Mouse (Mus musculus): ENCODE measurements around the gene Zfp819. TPM values are rescaled to one million over a fixed set of nuclear protein-coding genes. Genes with fewer than 3 reads are reported as not detected.

The Zfp819 gene
- 0.13 and 0.19 TPM in 2 replicates for polyA plus RNA-seq (2021; fragmentation: Nextera tagmentation)
- long read RNA-seq, experiment 1, result 0 reads
- long read RNA-seq, experiment 2, result 0 reads

GRCm38 (mm10) chr7:43606896-43607742 is at the start of gene Zfp819:
Gene Zfp819, plus strand, starts transcription at chr7:43607169.

DNA sequence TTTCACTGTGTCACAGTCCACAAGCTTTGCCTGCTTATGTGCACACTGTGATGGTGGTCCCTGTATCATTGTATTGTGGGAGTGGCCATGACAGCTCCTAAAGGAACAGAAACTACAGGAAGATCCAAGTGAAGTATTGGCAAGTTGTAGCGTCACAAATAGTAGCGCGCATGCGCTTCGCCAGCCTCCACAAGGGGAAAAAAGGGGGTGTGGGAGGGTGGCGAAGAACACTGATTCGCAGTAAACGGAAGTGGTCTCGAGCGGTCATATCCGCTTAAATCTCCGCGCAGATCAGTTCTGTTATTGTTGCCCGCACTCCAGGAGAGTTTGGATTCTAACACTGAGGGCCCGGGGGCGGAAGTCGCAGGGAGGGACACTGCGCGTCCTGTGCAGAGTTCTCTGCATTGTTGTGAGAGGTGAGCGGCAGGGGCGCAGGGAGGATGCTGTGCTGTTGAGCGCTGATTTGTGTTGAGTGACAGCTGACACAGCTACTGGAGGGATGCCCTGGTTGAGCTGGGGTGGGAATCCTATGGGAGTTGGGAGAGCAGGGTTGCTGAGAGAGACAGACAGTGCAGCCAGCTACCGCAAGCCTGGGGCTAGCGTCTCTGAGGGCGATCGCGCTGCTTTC is 44.8 kb upstream of the Zfp819 start, which contains the start of gene Zfp658:
TSS of gene Zfp658 (plus strand) at position 251 of the 628 bp plus-strand sequence.

DNA sequence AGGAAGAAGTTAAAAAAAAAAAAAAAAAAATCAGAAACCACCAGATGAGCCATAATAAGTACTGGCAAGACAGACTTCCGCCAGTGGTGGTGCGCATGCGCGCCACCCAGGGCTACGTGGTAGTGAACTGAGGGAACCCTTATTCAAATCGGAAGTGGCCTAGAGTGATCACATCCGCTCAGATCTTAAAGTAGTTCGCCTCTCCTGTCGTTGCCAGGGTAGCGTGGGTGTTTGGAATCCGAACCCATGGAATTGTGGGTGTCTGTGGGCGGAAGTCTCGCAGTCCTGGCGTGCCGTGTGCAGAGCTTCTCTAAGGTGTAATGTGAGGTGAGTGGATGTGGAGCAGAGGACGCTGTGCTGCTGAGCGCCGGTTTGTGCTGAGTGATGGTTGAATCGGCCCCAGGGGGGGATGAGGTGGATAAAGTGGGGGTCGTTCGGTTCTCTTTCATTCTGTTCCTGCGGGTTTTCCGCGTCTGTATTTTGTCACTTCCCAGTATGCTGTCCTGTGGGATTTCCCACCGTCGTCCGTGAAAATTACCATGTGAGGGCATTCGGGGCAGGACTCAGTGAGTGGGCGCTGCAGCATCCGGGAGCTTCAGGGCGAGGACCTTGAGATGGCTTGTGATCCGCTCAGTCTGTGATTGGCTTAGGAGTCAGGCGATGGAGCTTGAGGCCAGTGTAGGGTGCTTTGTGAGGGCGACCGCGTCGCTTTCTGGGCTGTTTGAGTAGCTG is 27.4 kb upstream of the Zfp819 start, which contains the start of gene Zfp719:
TSS of gene Zfp719 (plus strand) at position 171 of the 732 bp plus-strand sequence.

GRCm38 (mm10) chr7:43634500-43634899 is 27.5 kb downstream of the Zfp819 start, which contains the start of gene Ceacam18:
Gene Ceacam18, plus strand, starts transcription at chr7:43634707.

GRCm38 (mm10) chr7:43660002-43660401 is 53.0 kb downstream of the Zfp819 start, which contains the start of gene Siglece:
Gene Siglece, minus strand, starts transcription at chr7:43660161.

Other genes starting within 250 kb of the Zfp819 start
- gene Siglecg, start 199.0 kb upstream of the Zfp819 start, polyA plus RNA-seq (2021; fragmentation: Nextera tagmentation), result 0.05 TPM in 1 of 2 replicates, not detected in the other
- gene Lim2, start 179.5 kb upstream of the Zfp819 start, polyA plus RNA-seq (2021; fragmentation: Nextera tagmentation), result not detected in 2 replicates
- 0.92 TPM in 1 of 2 replicates, not detected in the other for gene Nkg7, start 170.1 kb upstream of the Zfp819 start, polyA plus RNA-seq (2021; fragmentation: Nextera tagmentation)
- gene Cldnd2, start 166.4 kb upstream of the Zfp819 start, polyA plus RNA-seq (2021; fragmentation: Nextera tagmentation), result not detected in 2 replicates
- 219 and 291 TPM in 2 replicates for gene Etfb, start 163.1 kb upstream of the Zfp819 start, polyA plus RNA-seq (2021; fragmentation: Nextera tagmentation)
- gene Gm45233, start 163.0 kb upstream of the Zfp819 start, polyA plus RNA-seq (2021; fragmentation: Nextera tagmentation), result 0.33 and 0.38 TPM in 2 replicates
- 1.4 and 1.5 TPM in 2 replicates for gene Vsig10l, start 144.0 kb upstream of the Zfp819 start, polyA plus RNA-seq (2021; fragmentation: Nextera tagmentation)
- 1.6 TPM in 2 replicates for gene Iglon5, start 117.1 kb upstream of the Zfp819 start, polyA plus RNA-seq (2021; fragmentation: Nextera tagmentation)
- gene 4931406B18Rik, start 101.2 kb upstream of the Zfp819 start, polyA plus RNA-seq (2021; fragmentation: Nextera tagmentation), result not detected in 2 replicates
- gene Cd33, start 62.7 kb upstream of the Zfp819 start, polyA plus RNA-seq (2021; fragmentation: Nextera tagmentation), result 4.6 and 7.2 TPM in 2 replicates
- gene Zfp658, start 44.9 kb upstream of the Zfp819 start, polyA plus RNA-seq (2021; fragmentation: Nextera tagmentation), result 1.4 and 1.5 TPM in 2 replicates
- gene Zfp719, start 27.6 kb upstream of the Zfp819 start, polyA plus RNA-seq (2021; fragmentation: Nextera tagmentation), result 6.2 and 7.4 TPM in 2 replicates
- gene Ceacam18, start 27.5 kb downstream of the Zfp819 start, polyA plus RNA-seq (2021; fragmentation: Nextera tagmentation), result 0.09 TPM in 1 of 2 replicates, not detected in the other
- gene Siglece, start 53.0 kb downstream of the Zfp819 start, polyA plus RNA-seq (2021; fragmentation: Nextera tagmentation), result 0.36 and 0.55 TPM in 2 replicates
- gene Ctu1, start 64.8 kb downstream of the Zfp819 start, polyA plus RNA-seq (2021; fragmentation: Nextera tagmentation), result 7.8 and 8.8 TPM in 2 replicates
- gene Klk14, start 83.2 kb downstream of the Zfp819 start, polyA plus RNA-seq (2021; fragmentation: Nextera tagmentation), result not detected in 2 replicates
- not detected in 2 replicates for gene Klk13, start 105.4 kb downstream of the Zfp819 start, polyA plus RNA-seq (2021; fragmentation: Nextera tagmentation)
- not detected in 2 replicates for gene Klk12, start 161.7 kb downstream of the Zfp819 start, polyA plus RNA-seq (2021; fragmentation: Nextera tagmentation)
- gene Klk11, start 167.4 kb downstream of the Zfp819 start, polyA plus RNA-seq (2021; fragmentation: Nextera tagmentation), result not detected in 2 replicates
- 1.1 and 1.4 TPM in 2 replicates for gene Klk10, start 173.9 kb downstream of the Zfp819 start, polyA plus RNA-seq (2021; fragmentation: Nextera tagmentation)
- 0.13 TPM in 1 of 2 replicates, not detected in the other for gene Klk9, start 184.7 kb downstream of the Zfp819 start, polyA plus RNA-seq (2021; fragmentation: Nextera tagmentation)
- 45.3 and 58.8 TPM in 2 replicates for gene Klk8, start 190.4 kb downstream of the Zfp819 start, polyA plus RNA-seq (2021; fragmentation: Nextera tagmentation)
- gene Klk7, start 204.1 kb downstream of the Zfp819 start, polyA plus RNA-seq (2021; fragmentation: Nextera tagmentation), result 0.16 and 0.21 TPM in 2 replicates
- gene Klk6, start 217.3 kb downstream of the Zfp819 start, polyA plus RNA-seq (2021; fragmentation: Nextera tagmentation), result 4.4 and 5.0 TPM in 2 replicates
- gene Klk5, start 234.8 kb downstream of the Zfp819 start, polyA plus RNA-seq (2021; fragmentation: Nextera tagmentation), result 0.15 TPM in 1 of 2 replicates, not detected in the other

Data from layer of hippocampus, adult 6 months (tissue).